Mouse (Mus musculus) embryo, embryonic 11 days (tissue): ENCODE measurements around the gene Ski.

ENCODE experiments used
- DNase-seq: peaks from one replicate; pipeline ENCODE4 v3.0.0-alpha.2; 2015

The Ski gene

DNA sequence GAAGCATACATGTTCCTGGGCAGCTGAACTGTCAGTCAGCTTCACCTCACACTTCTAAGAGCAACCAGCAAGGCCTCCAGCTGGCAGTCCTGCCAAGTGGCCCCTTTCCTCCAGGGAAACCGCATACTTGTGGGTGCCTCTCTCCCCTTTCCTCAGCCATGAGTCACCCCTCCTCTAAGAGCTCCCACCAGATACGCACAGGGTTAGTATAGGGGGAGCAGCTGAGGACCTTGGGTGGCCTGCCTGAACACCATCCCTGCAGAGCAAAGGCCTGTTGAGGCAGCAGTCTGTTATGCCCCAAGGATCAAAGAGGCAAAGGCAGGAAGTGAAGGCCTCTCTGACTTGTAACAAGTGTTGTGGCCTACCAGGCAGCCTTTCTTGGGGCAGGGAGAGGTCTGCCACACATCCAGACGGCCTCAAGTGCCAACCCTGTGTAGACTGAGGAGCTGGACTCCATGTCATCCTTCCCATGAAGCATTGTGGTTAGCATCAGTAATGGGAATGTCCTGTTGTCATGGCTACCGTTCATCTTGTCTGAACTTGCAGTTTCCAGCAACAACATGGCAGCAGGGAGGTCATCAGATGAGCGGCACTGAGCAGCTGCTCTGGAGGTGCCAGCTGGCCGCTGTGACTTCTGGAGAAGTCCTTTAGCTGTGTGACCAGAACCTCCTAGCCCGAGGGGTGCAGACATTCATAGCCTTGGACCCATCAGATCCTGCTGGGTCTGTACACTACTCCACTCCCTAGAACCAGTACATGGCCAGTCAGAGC, 95.6 kb downstream of the Ski start:
- peak; percentile 35 for DNase-seq

DNA sequence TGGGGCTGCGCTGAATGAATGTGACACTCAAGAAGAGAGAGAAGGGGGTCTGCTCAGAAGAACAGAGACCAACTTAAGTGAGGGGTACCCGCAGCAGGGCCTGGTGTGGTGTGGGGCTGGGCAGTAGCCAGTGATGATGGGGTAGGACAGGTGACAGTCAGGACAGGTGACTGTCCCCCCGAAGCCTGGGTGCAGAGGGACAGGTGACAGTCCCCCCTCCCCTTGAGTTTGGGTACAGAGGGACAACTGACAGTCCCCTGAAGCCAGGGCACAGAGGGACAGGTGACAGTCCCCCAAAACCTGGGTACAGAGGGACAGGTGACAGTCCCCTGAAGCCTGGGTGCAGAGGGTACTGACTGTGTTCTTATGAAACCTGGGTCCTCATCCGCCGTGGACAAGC, 96.2 kb downstream of the Ski start:
- no peak for DNase-seq

DNA sequence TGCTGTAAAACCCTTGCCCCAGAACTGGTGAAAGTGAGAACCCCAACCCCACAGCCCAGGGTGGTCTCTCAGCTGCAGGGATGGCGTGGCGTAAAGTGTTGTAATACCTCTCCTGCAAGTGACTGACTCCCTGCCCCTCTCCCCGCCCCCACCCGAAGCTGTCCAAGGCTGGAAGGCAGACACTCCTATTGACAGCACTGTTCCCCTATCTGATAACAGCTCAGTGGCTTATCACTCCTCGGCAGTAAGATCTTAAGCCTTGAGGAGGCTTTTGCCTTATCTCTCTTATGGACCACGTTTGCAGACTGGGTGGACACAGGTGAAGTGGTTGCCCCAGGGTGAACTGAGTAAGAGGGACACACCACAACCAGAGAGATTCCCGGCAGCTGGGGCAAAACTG, 97.1 kb downstream of the Ski start:
- DNase-seq, result no peak

DNA sequence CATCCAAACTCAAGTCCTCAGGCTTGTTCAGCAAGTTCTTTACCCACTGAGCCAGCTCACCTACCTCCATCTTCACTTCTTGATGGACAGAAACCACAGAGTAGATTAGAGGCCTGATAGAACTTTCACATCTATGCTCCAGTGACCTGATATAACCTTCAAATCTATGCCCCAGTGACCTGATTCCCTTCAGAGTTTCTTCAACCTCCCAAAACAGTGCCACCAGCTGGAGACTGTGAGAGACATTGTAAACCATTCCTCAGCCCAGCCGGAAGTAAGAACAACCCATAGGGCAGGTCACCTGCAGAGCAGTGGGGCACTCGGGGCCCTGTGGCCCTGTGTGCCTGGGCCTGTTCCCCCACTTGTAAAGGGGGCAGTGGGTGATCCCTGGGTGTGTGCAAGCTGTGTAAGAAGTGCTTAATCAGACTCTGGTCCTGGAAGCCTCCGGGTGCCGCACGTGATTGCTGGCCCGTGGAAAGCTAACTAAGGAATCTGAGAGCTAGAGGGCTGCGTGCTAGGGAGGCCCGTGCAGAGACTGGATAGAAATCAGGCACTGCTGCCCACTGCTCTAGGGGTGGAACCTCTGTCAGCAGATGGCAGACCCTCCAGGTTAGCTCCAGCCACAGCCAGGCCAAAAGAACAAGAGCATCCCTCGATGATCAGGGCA, 98.4 kb downstream of the Ski start:
- DNase-seq, result no peak

DNA sequence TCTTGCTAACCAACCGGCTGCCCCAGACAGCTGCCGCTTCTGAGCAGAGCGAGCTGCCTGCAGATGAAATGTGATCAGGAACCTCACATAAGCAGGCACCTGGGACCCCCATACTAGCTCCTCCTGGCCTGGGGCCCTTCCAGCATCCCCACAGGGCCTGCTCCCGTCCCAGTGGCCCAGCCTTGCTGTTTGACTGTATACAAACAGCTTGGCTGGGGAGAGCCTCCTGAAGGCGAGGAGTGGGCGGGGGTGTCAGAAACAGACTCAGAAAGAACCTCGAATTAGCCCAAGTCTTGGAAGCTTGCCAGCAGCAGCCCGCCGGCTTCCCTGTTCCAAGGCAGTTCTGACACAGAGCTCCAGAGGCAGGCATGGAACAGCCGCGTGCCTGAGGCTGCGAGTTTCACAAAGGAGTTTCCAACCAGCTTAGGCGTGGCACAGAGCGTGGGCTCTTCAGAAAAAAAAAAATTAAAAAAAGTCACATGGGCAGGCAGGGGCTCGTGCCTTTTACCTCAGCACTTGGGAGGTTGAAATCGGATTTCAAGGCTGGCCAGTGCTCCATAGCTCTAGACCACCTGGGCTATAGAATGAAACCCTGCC, 99.8 kb downstream of the Ski start:
- DNase-seq, result peak; percentile 69

DNA sequence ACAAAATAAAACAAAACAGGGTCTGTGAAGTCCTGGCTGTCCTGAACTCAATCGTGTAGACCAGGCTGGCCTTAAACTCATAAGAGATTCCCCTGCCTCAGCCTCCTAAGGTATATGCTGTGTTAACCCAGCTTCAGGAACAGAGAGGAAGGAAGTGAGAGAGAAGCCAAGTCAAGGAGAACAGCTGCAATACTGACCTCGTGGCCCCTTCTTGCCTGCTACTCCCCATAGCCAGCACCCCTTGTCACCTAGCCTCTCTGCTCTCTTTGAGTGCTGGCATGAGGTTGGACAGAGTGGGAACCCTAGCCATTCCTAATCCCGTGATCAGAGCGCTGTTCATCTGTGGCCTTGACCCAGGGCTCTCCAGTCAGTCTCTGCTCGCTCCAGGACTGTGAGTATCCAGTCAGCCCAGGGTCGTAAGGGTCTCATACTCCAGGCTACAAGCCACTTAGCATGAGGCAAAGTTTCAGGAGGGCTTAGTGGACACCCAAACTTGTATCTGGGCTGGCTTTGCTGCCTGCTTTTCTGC, 100.4 kb downstream of the Ski start:
- no peak for DNase-seq

DNA sequence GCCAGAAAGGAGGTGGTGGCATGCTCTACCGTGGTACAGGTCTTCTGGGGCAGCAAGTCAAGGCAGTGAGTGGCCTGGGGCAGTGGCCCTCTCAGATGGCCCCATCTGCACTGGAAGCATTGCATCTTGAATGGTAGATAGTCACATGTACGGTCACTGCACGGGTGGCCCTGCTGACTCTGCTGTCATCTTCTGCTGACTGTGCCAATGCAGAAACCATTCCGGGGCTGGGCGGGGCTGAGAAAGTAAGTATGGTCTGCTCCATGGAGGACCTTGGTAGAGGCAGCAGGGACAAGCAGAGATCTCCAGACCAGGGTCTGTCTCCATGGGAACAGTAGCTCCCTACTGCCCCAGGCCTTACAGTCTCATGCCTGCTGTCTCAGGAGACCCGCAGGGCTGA, 101.2 kb downstream of the Ski start:
- DNase-seq, result no peak

DNA sequence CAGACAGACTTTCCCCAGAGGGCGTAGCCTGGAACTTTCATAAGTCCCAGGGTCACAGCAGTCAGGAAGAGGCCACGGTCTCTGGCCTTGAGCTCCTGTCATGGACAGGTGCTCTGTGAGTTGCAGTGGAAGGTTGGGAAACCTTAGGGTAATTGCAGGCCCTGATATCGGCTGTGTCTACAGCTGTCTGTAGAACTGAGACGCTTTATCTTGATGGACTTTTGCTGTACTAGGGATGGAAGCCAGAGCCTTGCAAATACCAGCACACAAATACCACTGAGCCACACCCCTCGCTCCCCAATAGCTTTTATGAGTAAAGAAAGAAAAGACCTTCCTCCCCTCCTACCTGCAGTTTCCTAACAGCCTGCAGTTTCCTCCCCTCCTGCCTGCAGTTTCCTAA, 101.8 kb downstream of the Ski start:
- DNase-seq, result no peak

DNA sequence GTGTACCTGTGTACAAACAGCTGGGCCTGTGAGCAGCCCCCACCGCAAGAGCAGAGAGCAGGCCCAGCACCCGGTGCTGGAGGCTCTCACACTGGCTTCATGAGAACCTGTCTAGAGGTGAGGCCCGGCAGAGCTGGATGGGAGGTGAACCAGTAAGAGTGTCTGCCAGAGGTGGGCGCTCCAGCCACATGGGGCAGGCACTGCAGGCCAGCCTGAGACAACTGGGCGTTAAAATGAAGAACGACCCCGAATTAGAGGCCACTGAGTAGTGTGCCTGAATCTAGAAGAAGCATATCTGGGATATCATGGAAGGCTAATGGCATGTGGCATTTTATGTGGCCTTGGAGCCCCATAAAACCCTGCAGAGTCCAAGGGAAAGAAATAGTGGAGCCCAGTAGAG, 102.4 kb downstream of the Ski start:
- no peak for DNase-seq

DNA sequence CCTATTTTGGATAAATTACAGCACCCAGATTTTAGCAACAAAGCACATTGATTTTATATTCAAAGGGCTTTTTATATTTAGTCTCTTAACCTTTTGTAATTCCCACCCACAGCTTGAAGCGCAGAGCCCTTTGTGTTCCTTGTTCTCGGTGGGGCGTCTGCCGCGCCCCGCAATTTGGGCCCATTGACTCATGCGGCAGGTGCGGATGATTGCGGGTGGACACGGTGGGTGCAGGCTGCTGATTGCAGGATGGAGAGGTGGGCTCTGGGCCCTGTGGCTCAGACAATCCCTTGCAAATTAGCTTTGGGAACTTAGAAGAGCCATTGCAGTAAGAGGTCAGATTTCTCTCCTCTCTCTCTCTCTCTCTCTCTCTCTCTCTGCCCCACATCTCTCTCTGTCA, 104.1 kb downstream of the Ski start:
- no peak for DNase-seq

DNA sequence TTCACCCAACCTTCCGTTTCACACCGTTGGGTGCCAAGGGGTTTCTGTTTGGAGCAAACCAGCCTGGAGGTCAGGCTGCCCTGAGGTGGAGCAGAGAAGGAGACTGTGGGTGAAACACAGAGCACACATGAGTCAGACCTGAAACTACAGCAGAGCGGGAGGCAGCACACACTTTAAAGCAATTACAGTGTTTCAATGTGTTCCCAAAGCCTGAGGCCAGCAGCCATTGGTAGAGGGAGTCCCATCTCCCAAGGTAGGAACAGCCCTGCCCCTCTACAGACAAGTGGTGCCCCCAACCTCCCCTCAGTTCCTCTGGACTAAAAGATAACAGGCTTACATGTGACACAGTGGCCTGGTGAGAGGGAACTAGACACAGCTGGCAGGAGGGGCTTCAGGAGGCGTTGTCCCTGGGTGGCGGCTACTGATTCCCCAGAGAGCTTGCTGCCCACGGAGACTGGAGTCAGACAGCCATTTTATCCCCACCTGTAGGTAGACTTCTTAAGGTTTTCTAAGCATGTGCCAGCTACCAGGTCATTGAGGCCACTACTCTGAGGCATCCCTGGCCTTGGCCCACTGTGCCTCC, 104.9 kb downstream of the Ski start:
- no peak for DNase-seq

DNA sequence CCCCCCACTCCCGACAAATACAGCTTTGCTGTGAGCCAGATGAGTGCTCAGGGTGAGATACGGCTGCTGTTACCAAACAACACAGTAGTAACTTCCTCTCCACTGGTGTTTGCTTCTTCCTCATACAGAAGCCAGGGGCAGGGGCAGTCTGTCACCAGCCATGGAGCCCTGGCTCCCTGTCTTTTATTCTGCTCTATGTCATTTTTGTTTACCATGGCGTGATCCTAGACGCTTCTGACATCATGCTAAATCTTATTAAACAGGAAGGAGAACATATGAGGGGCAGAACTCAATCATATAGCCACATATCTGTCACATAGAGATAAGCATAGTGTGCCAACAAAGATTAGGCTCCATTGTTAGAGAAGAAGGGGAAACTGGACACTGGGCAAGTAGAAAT, 105.8 kb downstream of the Ski start:
- no peak for DNase-seq

DNA sequence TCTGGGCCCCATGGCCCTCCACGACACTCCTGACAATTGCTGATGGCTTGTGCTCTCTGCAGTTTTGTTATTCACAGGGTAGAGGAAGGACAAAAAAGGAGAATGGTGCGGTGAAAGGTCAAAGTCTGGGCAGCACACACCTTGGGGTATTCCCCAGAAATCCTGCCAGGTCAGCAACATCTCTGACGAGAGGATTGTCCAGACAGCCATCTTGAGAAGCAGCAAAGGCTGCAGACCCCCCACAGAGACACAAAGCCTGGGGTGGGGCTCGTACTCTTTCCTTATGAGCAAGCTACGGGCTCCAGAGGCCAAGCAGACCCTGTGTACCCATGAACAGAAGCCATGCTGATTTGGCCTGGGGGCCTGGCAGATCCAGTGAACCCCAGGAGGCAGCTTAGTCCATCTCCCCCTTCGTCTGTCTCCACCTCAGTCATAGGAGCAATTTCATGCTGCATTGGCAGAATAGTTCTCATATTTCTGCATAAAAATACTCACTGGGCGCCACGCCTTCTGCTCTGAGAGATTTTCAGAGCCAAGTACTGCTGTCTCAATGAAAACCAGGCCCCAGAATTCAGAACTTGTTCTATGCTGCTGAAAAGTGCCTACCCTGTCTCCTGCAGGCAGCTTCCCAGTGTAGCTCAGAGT, 108.5 kb downstream of the Ski start:
- no peak for DNase-seq

DNA sequence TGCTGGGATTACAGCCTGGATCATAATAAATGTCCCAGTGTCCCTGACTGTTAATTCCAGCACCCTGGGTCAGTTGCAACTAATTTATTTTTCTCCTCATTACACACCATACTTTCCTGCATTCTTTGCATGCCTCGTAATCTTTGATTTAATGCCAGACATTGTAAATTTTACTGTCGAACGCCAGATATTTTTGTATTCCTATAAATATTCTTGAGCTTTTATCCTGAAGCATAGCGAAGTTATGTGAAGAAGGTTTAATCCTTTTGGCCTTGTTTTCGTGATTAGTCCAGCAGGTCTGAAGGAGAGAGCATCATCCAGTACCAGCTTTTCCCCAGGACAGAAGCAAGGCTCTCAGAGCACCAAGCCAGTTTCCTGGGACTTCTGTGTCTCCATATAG, 112.9 kb downstream of the Ski start:
- DNase-seq, result no peak

DNA sequence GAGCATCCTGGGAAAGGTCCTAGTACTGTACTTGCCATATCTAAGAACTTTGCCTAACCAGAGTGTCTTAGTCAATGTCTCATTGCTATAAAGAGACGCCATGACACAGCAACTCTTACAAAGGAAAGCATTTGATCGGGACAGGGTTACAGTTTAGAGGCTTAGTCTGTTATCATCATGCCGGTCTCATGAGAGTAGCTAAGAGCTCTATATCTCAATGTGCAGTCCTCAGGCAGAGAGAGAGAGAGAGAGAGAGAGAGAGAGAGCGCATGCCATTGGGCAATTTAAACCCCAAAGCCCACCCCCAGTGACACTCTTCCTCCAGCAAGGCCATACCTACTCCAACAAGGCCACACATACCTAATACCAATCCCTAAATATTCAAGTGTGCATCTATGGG, 114.5 kb downstream of the Ski start:
- no peak for DNase-seq
